Mouse (Mus musculus) intestine, embryonic 16.5 days (tissue): ENCODE results near the gene Zc3h15. TPM values are rescaled to one million over a fixed set of nuclear protein-coding genes. Genes with fewer than 3 reads are reported as not detected.
"Not testable (repeated sequence)": the region's sequence is repeated elsewhere in the genome, so short reads cannot be mapped to it uniquely, and the experiment has no call there.

Experiments used
- ATAC-seq: fragments of 200-750 bp; cut with Nextera tagmentation; 2 replicates; pipeline ENCODE4 v1.8.0; 2017; ENCODE audit warnings: moderate TSS enrichment, moderate library complexity
- H3K27ac ChIP-seq: fragments of 300-500 bp; sonication (generic); 2 replicates; pipeline ENCODE4 v1.5.1; 2014; ENCODE audit warnings: mild to moderate bottlenecking, low read length
- H3K27me3 ChIP-seq: fragments of 300-500 bp; sonication (generic); replicated peaks from 2 replicates; pipeline ENCODE4 v1.6.1; 2014; ENCODE audit warnings: low read length, control low read depth, mixed read lengths; ENCODE audit not compliant: control insufficient read depth, insufficient read depth
- H3K36me3 ChIP-seq: fragments of 300-500 bp; sonication (generic); 2 replicates; pipeline ENCODE4 v1.6.1; 2014; ENCODE audit warnings: low read length, control low read depth; ENCODE audit not compliant: control insufficient read depth, insufficient read depth
- H3K4me1 ChIP-seq: fragments of 300-500 bp; sonication (generic); 2 replicates; pipeline ENCODE4 v1.6.1; 2014; ENCODE audit warnings: low read length, control low read depth, mixed read lengths; ENCODE audit not compliant: control insufficient read depth, insufficient read depth
- H3K4me2 ChIP-seq: fragments of 300-500 bp; sonication (generic); 2 replicates; pipeline ENCODE4 v1.6.1; 2014; ENCODE audit warnings: low read depth, low read length, control low read depth
- H3K4me3 ChIP-seq: fragments of 300-500 bp; sonication (generic); 2 replicates; pipeline ENCODE4 v1.5.1; 2014; ENCODE audit warnings: mild to moderate bottlenecking, low read length
- H3K9ac ChIP-seq: fragments of 300-500 bp; sonication (generic); 2 replicates; pipeline ENCODE4 v1.6.1; 2014; ENCODE audit warnings: low read depth, low read length
- H3K9me3 ChIP-seq: fragments of 300-500 bp; sonication (generic); 2 replicates; pipeline ENCODE4 v1.6.1; 2016; ENCODE audit warnings: low read length, control low read depth; ENCODE audit not compliant: control insufficient read depth
- WGBS: fragments of 180-500 bp; shearing (Covaris S2); extraction: QIAGEN DNeasy Blood & Tissue Kit; methylation state at CpG from one replicate; pipeline ENCODE4 v1.1.7; 2014; 5-methylcytosine and 5-hydroxymethylcytosine counted together
- polyA plus RNA-seq: library from polyadenylated mRNA; unstranded; fragments of >200 nt; fragmentation: Nextera tagmentation; extraction: Ambion mirVana; gene quantifications from 2 replicates; pipeline ENCODE4 v1.2.1, GENCODE M21; 2015

Zc3h15 gene
- polyA plus RNA-seq, 1 experiment from 2014 or later = 113 TPM

DNA sequence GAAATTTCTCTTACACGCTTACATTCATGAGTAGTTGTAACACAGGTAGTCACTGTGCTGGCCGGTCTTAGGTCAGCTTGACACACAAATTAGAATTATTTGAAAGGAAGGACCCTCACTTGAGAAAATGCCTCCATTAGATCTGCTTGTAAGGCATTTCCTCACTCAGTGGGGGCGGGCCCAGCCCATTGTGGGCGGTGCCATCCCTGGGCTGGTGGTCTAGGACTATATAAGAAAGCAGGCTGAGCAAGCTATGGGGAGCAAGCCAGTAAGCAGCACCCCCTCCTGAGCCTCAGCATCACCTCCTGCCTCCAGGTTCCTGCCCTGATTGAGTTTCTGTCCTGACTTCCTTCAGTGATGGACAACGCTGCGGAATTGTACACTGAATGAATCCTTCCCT is 16.3 kb upstream of the Zc3h15 start:
- Histone ChIP-seq H3K27me3 (no peaks in the 10 kb centered on the region), H3K4me3 (no peak overlapping the region), H3K9ac (no peak overlapping the region), H3K4me2 (no peak overlapping the region), H3K27ac (no peak overlapping the region), H3K36me3 (no peaks in the 10 kb centered on the region), H3K9me3 (no peaks in the 10 kb centered on the region), H3K4me1 (no peaks in the 10 kb centered on the region; the same call in 1 of the 2 replicates)
- 91% methylated on average over 6 of the region's 6 CpGs for WGBS
- no peak for ATAC-seq

DNA sequence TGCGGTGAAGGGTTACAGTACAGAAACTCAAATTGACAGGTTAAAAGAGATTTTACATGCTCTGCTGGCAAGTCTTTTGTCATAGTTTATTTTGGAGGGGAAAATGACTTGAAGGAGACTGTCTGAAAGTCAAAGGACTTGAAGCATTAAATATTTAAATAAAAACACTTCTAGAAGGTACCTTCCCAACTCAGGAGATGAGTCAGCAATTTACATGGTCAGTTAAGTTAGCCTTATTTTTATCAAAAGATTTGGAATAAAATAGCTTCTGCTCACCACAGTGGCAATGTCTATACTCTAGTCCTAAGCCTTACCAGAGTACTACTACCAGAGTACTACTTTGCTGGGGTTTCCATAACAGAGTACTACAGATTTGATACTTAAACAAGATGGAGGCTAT is 2.2 kb upstream of the Zc3h15 start:
- H3K9ac ChIP-seq = no peak overlapping the region
- peaks cover 3% of the 10 kb centered on the region; the same call in 1 of the 2 replicates for H3K4me1 ChIP-seq
- no peaks in the 10 kb centered on the region for H3K36me3 ChIP-seq
- 90% methylated on average over 1 of the region's 1 CpGs for WGBS
- ATAC-seq = no peak
- H3K27me3 ChIP-seq = no peaks in the 10 kb centered on the region
- no peak overlapping the region for H3K27ac ChIP-seq
- no peak overlapping the region for H3K4me3 ChIP-seq
- H3K4me2 ChIP-seq = no peak overlapping the region
- H3K9me3 ChIP-seq = no peaks in the 10 kb centered on the region

DNA sequence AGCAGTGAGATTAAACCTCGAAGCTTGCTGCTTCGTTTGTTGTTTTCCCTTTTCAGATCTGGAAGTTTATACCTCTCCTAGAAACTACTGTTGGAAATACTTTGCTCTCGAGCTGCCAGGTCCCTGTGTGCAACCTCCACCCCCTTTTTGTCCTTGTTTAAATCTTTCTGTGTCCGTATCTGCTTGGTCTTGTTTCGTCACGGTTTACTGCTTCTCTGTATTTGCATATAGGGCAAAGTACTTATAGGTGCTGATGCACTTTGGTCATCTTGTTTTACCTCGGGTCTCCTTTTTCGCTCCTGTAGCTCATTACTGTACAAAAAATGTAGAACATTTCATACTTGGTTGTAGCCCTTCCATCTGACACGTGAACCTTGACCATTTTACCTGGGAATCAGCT is 4.7 kb downstream of the Zc3h15 start:
- peak overlapping the region; percentile 43; the same call in 1 of the 2 replicates for H3K27ac ChIP-seq
- no peaks in the 10 kb centered on the region for H3K36me3 ChIP-seq
- H3K9me3 ChIP-seq = no peaks in the 10 kb centered on the region
- ATAC-seq = peak; percentile 57
- H3K4me3 ChIP-seq = 0 out of 2 replicates have a peak overlapping the region, but pooled peaks have one; percentile 1
- H3K27me3 ChIP-seq = no peaks in the 10 kb centered on the region
- 59% methylated on average over 9 of the region's 9 CpGs for WGBS
- peak overlapping the region; percentile 37; the same call in 1 of the 2 replicates for H3K4me2 ChIP-seq
- H3K4me1 ChIP-seq = peaks cover 12% of the 10 kb centered on the region
- no peak overlapping the region for H3K9ac ChIP-seq

DNA sequence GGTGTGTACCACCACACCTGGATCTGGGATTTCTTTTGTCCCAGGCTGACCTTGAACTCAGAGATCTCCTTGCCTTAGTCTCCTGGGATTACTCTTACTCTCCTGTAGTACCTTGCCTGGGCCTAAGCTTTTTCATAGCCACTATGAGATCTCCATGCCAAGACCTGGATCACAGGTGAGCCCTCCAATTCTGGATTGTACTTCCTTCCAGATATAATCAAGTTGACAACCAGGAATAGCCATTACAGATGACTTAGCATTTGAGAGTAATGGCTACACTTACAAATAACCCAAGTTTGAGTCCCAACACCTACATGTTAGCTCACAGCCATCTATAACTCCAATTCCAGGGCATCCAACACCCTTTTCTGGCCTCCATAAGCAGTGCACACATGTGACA is 8.4 kb downstream of the Zc3h15 start:
- H3K9me3 ChIP-seq = no peaks in the 10 kb centered on the region
- H3K4me2 ChIP-seq = no peak overlapping the region
- no peak overlapping the region for H3K4me3 ChIP-seq
- H3K27me3 ChIP-seq = no peaks in the 10 kb centered on the region
- no peak overlapping the region for H3K27ac ChIP-seq
- ATAC-seq = no peak
- H3K36me3 ChIP-seq = 0 out of 2 replicates have a peak, but pooled peaks cover 4% of the 10 kb centered on the region
- no peak overlapping the region for H3K9ac ChIP-seq
- H3K4me1 ChIP-seq = peaks cover 6% of the 10 kb centered on the region; the same call in 1 of the 2 replicates

DNA sequence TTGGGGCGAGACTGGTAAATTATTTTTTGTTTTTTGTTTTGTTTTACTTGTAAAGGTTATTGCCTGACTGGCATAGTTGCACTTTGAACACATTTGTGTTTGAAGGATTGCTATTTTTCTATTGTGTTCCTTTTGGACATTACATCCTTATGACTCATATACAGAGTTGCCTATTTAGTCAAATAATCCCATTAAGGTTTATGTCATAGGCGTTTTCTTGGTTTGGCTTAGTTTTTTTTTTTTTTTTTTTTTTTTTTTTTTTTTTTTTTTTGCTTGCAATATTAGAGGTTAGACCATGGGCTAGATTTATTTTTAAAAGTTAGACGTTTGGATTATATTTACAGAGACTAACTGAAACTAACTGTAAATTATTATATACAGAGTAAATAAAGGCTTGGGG is 15.0 kb downstream of the Zc3h15 start:
- Histone ChIP-seq H3K4me3 (no peak overlapping the region), H3K27me3 (no peaks in the 10 kb centered on the region), H3K4me1 (no peaks in the 10 kb centered on the region), H3K9ac (no peak overlapping the region), H3K36me3 (peaks cover 4% of the 10 kb centered on the region; the same call in 1 of the 2 replicates), H3K27ac (no peak overlapping the region), H3K9me3 (no peaks in the 10 kb centered on the region), H3K4me2 (no peak overlapping the region)
- no peak for ATAC-seq
- 78% methylated on average over 3 of the region's 3 CpGs for WGBS

DNA sequence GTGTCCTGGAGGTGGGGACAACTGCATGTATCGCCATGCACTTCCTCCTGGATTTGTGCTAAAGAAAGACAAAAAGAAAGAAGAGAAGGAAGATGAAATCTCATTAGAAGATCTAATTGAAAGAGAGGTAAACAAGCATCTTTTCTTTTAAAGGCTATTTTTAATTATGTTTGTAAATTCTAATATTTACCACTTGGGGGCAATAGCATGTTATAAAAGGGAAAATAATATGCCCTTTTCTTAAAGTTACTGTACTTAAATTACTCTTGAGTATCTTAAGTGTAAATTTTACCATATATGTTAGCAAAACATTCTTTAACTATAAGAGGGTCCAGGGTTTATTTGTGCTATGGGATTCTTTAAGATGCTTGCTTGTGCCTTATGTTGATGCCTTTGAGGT is 15.9 kb downstream of the Zc3h15 start:
- Histone ChIP-seq H3K9ac (no peak overlapping the region), H3K9me3 (no peaks in the 10 kb centered on the region), H3K27ac (no peak overlapping the region), H3K4me2 (no peak overlapping the region), H3K4me3 (no peak overlapping the region), H3K4me1 (no peaks in the 10 kb centered on the region), H3K27me3 (no peaks in the 10 kb centered on the region), H3K36me3 (peaks cover 4% of the 10 kb centered on the region; the same call in 1 of the 2 replicates)
- WGBS = 88% methylated on average over 1 of the region's 1 CpGs
- no peak for ATAC-seq

DNA sequence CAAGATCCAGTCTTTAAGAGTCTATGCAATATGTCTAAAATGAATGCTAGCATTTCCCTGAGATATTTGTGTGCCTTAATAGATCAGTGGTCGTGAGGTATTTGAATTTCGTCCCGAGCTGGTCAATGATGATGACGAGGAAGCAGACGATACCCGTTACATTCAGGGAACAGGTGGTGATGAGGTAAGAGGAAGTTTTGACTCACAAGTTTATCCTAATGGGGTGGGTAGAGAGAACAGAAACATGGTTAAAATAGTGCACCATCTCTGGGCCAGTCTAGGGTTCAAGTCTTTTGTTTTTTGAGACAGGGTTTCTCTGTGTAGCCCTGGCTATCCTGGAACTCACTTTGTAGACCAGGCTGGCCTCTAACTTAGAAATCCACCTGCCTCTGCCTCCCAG is 17.1 kb downstream of the Zc3h15 start:
- 95% methylated on average over 6 of the region's 6 CpGs for WGBS
- no peak overlapping the region for H3K4me2 ChIP-seq
- H3K36me3 ChIP-seq = peaks cover 4% of the 10 kb centered on the region; the same call in 1 of the 2 replicates
- ATAC-seq = no peak
- no peak overlapping the region for H3K27ac ChIP-seq
- H3K9me3 ChIP-seq = no peaks in the 10 kb centered on the region
- H3K27me3 ChIP-seq = no peaks in the 10 kb centered on the region
- no peaks in the 10 kb centered on the region for H3K4me1 ChIP-seq
- H3K4me3 ChIP-seq = no peak overlapping the region
- H3K9ac ChIP-seq = no peak overlapping the region

DNA sequence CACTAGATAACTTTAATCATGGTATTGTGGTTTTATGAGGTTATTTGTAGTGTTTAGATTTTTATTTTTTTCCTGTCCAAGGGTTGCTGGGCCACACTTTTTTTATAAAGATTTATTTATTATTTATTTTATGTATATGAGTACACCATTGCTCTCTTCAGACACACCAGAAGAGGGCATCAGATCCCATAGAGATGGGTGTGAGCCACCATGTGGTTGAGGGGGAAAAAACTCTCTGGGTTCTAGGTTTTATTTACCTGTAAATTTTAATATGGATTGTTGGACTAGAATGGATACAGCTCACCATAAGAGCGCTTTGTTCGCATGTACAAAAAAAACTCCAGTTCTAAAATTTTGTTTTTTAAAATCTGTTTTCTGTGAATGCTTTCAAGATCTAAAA is 20.8 kb downstream of the Zc3h15 start:
- 100% methylated on average over 2 of the region's 2 CpGs for WGBS
- H3K9ac ChIP-seq, H3K4me1 ChIP-seq, ATAC-seq, H3K9me3 ChIP-seq, H3K4me3 ChIP-seq, H3K27me3 ChIP-seq, H3K4me2 ChIP-seq, H3K27ac ChIP-seq, H3K36me3 ChIP-seq: not testable (repeated sequence)

DNA sequence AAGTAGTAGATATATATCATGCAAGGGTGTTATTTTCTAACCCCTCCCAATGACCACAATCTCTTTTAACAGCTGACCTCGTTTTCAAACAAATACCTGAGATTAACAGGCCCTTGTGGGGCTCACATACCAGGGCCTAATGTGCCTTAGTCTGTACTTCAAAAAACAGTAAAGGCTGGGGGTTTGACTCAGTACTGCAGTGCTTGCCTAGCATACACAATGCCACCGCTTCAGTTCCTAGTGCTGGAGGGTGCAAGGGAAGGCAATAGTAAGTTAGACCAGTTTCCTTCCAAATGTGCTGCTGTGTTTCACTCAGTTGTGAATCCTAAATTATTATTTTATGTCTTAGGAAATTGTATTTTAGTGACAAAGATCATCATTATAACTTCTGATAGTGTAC is 23.2 kb downstream of the Zc3h15 start:
- Histone ChIP-seq H3K36me3 (peaks cover 2% of the 10 kb centered on the region; the same call in 1 of the 2 replicates), H3K4me1 (no peaks in the 10 kb centered on the region), H3K9me3 (no peaks in the 10 kb centered on the region), H3K27ac (no peak overlapping the region), H3K4me3 (no peak overlapping the region), H3K9ac (no peak overlapping the region), H3K4me2 (no peak overlapping the region), H3K27me3 (no peaks in the 10 kb centered on the region)
- 76% methylated on average over 2 of the region's 2 CpGs for WGBS
- no peak for ATAC-seq

DNA sequence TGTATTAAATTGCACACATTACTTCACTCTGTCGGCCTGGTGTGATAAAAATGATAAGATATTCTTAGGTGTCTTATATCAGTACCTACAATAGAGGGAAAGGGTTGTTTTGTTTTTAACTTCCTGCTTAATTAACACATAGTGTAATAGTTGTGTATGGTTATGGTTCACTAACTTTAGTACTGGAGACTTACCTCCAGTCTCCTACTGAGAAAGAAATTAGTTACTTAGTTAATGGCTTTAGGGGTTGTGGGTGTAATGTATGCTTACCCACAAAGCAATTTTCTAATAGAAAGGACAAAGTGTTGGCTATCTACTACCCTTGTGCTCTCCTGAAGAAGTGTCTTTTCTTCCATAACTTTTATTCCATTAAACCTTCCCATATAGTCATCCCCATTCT is 23.8 kb downstream of the Zc3h15 start:
- 83% methylated on average over 1 of the region's 1 CpGs for WGBS
- Histone ChIP-seq H3K27ac (no peak overlapping the region), H3K4me1 (no peaks in the 10 kb centered on the region), H3K9ac (no peak overlapping the region), H3K4me3 (no peak overlapping the region), H3K27me3 (no peaks in the 10 kb centered on the region), H3K36me3 (peaks cover 2% of the 10 kb centered on the region; the same call in 1 of the 2 replicates), H3K9me3 (no peaks in the 10 kb centered on the region), H3K4me2 (no peak overlapping the region)
- no peak for ATAC-seq
